Mouse (Mus musculus) liver, embryonic 15.5 days (tissue): ENCODE results near the gene Drg1. TPM values are rescaled to one million over a fixed set of nuclear protein-coding genes. Genes with fewer than 3 reads are reported as not detected.
"Not testable (repeated sequence)": the region's sequence is repeated elsewhere in the genome, so short reads cannot be mapped to it uniquely, and the experiment has no call there.

ENCODE experiments used
- ATAC-seq: fragments of 200-750 bp; cut with Nextera tagmentation; 2 replicates; pipeline ENCODE4 v1.8.0; 2017; ENCODE audit warnings: moderate number of reproducible peaks, mild to moderate bottlenecking, moderate library complexity; ENCODE audit not compliant: insufficient read depth
- H3K27ac ChIP-seq: fragments of 300-500 bp; sonication (generic); replicated peaks from 2 replicates; pipeline ENCODE4 v1.5.1; 2015; ENCODE audit warnings: mild to moderate bottlenecking, inconsistent platforms
- H3K27me3 ChIP-seq: fragments of 300-500 bp; sonication (generic); 2 replicates; pipeline ENCODE4 v1.6.1; 2015; ENCODE audit warnings: mild to moderate bottlenecking, inconsistent platforms
- H3K36me3 ChIP-seq: fragments of 300-500 bp; sonication (generic); replicated peaks from 2 replicates; pipeline ENCODE4 v1.6.1; 2015; ENCODE audit warnings: moderate library complexity, mild to moderate bottlenecking, inconsistent platforms
- H3K4me1 ChIP-seq: fragments of 300-500 bp; sonication (generic); replicated peaks from 2 replicates; pipeline ENCODE4 v1.6.1; 2015; ENCODE audit warnings: inconsistent platforms
- H3K4me2 ChIP-seq: fragments of 300-500 bp; sonication (generic); 2 replicates; pipeline ENCODE4 v1.6.1; 2015; ENCODE audit warnings: moderate library complexity, mild to moderate bottlenecking, inconsistent platforms
- H3K4me3 ChIP-seq: fragments of 300-500 bp; sonication (generic); replicated peaks from 2 replicates; pipeline ENCODE4 v1.5.1; 2015; ENCODE audit warnings: mild to moderate bottlenecking, inconsistent platforms
- H3K9ac ChIP-seq: fragments of 300-500 bp; sonication (generic); 2 replicates; pipeline ENCODE4 v1.6.1; 2015; ENCODE audit warnings: moderate library complexity, mild to moderate bottlenecking, inconsistent platforms
- H3K9me3 ChIP-seq: fragments of 300-500 bp; sonication (generic); replicated peaks from 2 replicates; pipeline ENCODE4 v1.6.1; 2016; ENCODE audit warnings: inconsistent platforms
- WGBS: fragments of 180-500 bp; shearing (Covaris S2); methylation state at CpG from one replicate; pipeline ENCODE4 v1.1.7; 2015; ENCODE audit warnings: mixed read lengths; ENCODE audit not compliant: insufficient replicate concordance; 5-methylcytosine and 5-hydroxymethylcytosine counted together
- polyA plus RNA-seq: library from polyadenylated mRNA; unstranded; fragments of >200 nt; fragmentation: Nextera tagmentation; extraction: Ambion mirVana; gene quantifications from 2 replicates; pipeline ENCODE4 v1.2.1, GENCODE M21; 2015

Gene Drg1
- polyA plus RNA-seq, 1 experiment from 2014 or later: 108 TPM

GRCm38 (mm10) chr11:3163122-3163521 lies 103.1 kb downstream of the Drg1 start:
- H3K27ac ChIP-seq, H3K4me3 ChIP-seq, ATAC-seq, H3K4me2 ChIP-seq, H3K27me3 ChIP-seq, H3K9ac ChIP-seq, H3K4me1 ChIP-seq, H3K36me3 ChIP-seq: not testable (repeated sequence)
- 59% methylated on average over 2 of the region's 2 CpGs for WGBS
- H3K9me3 ChIP-seq: peaks cover 12% of the 10 kb centered on the region; the same call in 1 of the 2 replicates

DNA sequence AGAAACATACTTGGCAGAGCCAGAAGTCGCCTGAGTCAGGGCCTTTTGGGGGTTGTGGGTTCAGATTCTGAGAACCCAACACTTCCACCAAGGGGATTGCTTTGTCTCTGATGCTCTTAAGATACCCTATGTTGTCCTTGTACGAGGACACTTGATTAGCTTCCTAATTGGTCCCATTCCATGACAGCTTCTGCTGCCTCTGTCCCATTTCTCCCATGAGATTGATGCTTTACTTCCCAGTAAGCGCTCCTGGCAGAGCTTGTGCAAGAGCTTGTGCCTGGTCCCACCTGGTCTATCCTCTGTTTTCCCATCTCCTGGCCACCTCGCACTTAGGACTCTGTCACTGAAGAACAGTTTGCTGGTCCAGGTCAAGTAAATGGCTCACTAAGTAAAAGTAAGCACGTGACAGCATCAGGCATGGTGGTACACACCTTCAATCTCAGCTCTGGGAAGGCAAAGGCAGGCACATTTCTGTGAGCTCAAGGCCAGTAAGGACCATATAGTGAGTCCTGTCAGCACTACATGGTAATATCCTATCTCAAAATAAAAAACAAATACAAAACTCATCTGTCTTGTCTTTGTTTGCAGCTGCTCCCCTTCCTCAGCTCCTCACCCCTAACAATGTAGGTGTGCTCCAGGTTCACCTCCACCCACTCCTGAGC lies 103.8 kb downstream of the Drg1 start:
- peak; percentile 17 for ATAC-seq

DNA sequence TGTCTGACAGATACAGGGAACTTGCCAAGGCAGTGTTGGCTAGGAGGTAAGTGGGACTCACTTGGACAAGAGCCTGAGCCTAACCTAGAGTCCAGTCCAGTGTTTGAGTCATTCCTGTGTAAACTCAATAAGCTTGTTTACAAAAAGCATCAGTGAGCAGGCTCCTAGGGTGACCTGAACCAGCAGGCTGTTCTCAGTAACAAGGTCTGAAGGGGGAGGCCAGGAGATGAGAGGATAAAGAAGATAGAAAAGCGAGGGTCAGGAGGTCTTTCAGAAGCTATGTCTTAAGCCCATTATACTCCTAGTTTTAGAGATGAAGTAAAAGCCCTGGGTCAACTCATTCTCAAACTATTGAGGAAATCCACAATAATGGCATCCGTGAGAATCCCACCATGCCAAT lies 104.8 kb downstream of the Drg1 start:
- H3K36me3 ChIP-seq, ATAC-seq, H3K9ac ChIP-seq, H3K27me3 ChIP-seq, H3K4me3 ChIP-seq, H3K4me2 ChIP-seq, H3K27ac ChIP-seq, H3K4me1 ChIP-seq: not testable (repeated sequence)
- H3K9me3 ChIP-seq: peaks cover 15% of the 10 kb centered on the region; the same call in 1 of the 2 replicates
- 32% methylated on average over 1 of the region's 2 CpGs for WGBS

More for the DNA sequence above, 103.8 kb downstream of the Drg1 start:
- H3K4me2 ChIP-seq, H3K27ac ChIP-seq, H3K4me3 ChIP-seq, H3K36me3 ChIP-seq, H3K4me1 ChIP-seq, H3K9ac ChIP-seq, H3K27me3 ChIP-seq: not testable (repeated sequence)
- WGBS: 48% methylated on average over 5 of the region's 5 CpGs
- H3K9me3 ChIP-seq: peaks cover 15% of the 10 kb centered on the region; the same call in 1 of the 2 replicates

DNA sequence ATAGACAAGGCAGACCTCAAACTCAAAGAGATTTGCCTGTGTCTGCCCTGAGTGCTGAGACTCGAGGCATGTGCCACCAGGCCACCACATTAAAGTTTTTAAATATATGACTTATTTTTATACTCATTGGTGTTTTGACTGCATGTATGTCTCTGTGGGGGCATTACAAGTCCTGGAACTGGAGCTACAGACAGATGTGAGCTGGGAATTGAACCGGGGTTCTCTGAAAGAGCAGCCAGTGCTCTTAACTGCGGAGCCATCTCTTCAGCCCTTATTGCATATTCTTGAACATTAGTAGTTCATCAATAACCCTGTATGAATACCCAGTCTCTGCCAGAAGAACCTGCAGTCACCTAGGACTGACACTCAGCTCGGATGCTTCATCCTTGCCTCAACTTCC lies 107.4 kb downstream of the Drg1 start:
- H3K27me3 ChIP-seq, ATAC-seq, H3K4me2 ChIP-seq, H3K9ac ChIP-seq, H3K4me1 ChIP-seq, H3K36me3 ChIP-seq, H3K4me3 ChIP-seq, H3K27ac ChIP-seq: not testable (repeated sequence)
- 71% methylated on average over 4 of the region's 4 CpGs for WGBS
- peaks cover 15% of the 10 kb centered on the region for H3K9me3 ChIP-seq

DNA sequence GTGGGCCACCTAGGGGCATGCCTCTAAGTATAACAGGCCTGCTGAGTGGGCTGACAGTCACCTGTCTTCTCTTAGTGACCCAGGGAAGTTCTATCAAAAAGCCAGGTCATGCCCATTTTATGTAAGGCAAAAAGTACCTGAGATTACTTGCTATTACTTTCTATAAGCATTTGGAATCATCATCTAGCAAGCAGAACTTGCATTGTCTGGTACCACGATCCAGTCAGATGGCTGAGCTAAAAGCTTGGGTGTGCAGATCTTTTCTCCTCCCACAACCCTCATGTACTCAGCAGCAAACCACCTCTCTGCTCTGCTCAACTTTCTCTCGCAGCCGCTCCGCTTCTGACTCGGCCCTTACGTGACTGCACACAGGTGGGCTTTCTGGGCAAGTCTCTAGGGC lies 108.2 kb downstream of the Drg1 start:
- H3K27ac ChIP-seq, H3K4me1 ChIP-seq, H3K36me3 ChIP-seq, H3K27me3 ChIP-seq, H3K9ac ChIP-seq, H3K4me2 ChIP-seq, H3K4me3 ChIP-seq, ATAC-seq: not testable (repeated sequence)
- H3K9me3 ChIP-seq: peaks cover 19% of the 10 kb centered on the region
- 86% methylated on average over 6 of the region's 6 CpGs for WGBS

DNA sequence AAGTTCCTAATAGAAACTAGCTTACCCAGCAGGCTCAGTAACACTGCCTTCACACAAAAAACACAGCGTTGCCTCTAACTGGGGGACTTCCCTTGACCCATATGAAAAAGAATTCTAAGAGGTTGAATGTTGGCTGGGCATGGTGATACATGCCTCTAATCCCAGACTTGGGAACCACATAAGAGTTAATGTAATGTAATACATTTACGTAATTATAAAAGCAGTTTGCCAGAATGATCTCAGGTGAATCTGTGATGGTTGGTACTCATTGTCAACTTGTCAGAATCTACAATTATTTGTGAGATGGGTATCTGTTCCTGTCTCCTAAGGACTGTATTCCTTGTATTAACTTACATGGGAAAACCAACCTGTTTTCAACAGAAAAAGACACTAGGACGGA lies 109.2 kb downstream of the Drg1 start:
- peaks cover 13% of the 10 kb centered on the region for H3K9me3 ChIP-seq
- ATAC-seq: 0 out of 2 replicates have a peak, but pooled peaks have one; percentile 5
- H3K4me1 ChIP-seq, H3K27ac ChIP-seq, H3K27me3 ChIP-seq, H3K4me3 ChIP-seq, H3K9ac ChIP-seq, H3K4me2 ChIP-seq, H3K36me3 ChIP-seq: not testable (repeated sequence)
- 72% methylated on average over 3 of the region's 3 CpGs for WGBS

DNA sequence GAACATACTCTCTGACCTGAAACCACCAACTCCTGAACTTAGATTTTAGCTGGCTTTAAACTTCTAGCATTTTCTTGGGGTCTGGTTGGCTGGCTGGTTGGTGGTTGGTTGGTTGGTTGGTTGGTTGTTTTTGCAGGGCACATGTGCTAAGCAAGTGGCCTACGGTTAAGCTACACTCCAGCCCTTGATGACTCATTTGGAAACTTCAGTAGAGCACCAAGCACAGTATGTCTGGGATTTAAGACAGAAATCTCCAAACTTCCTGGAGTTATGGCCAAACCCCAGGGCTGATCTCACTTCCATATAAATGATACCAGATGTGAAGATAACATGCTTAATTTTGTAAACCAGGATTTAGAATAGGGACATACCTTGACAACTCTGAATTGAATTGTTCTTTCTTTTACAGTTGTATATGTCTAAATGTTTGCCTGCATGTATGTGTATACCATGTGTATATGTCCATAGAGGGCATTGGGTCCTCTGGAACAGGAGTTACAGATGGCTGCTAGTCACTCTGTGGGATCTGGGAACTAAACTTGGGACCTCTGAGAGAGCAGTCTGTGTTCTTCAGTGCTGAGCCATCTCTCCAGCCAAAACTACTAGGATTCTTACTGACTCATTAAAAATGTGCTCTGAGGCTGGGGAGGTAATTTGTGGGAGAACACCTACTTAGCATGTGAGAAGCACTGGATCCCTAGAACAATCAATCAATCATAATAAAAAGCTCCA lies 112.4 kb downstream of the Drg1 start:
- peak; percentile 10; the same call in 1 of the 2 replicates for ATAC-seq
- Histone ChIP-seq H3K9me3 (peaks cover 10% of the 10 kb centered on the region), H3K36me3 (peaks cover 13% of the 10 kb centered on the region; the same call in 1 of the 2 replicates)
- WGBS: 61% methylated on average over 1 of the region's 1 CpGs
- not testable (repeated sequence) for H3K4me3 ChIP-seq, H3K27me3 ChIP-seq, H3K4me1 ChIP-seq, H3K27ac ChIP-seq, H3K9ac ChIP-seq, H3K4me2 ChIP-seq

DNA sequence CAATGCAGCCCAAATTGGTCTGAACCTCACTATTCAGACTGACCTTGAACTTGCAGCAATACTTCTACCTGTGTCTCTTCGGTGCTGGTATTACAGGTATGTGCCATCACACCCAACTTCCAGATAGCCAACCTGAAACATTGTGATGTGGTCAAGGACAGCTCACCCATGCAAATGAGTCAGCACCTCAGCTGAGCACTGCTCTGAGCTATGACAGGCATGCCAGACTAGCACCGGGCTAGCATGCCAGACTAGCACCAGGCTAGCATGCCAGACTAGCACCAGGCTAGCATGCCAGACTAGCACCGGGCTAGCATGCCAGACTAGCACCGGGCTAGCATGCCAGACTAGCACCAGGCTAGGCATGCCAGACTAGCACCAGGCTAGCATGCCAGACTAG lies 114.9 kb downstream of the Drg1 start:
- H3K9me3 ChIP-seq, H3K9ac ChIP-seq, H3K27ac ChIP-seq, H3K27me3 ChIP-seq, H3K4me1 ChIP-seq, H3K4me2 ChIP-seq, H3K4me3 ChIP-seq: not testable (repeated sequence)
- 80% methylated on average over 4 of the region's 4 CpGs for whole genome bisulfite sequencing
- peaks cover 13% of the 10 kb centered on the region; the same call in 1 of the 2 replicates for H3K36me3 ChIP-seq
- ATAC-seq: peak; percentile 14; the same call in 1 of the 2 replicates

DNA sequence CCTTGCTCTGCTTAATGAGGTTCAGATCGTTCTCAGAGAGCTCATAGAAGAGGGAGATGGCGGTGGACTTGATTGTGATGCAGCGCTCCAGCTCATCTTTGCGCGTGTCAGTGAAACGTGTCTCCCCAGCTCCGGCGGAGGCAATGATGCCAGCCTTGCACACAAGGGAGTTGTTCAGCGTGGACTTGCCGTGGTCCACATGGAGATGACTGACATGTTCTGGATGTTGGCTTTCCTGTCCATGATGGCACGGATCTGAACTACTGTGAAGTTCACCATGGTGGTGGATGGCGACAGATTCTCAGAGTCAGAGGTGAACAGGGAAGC lies 115.6 kb downstream of the Drg1 start:
- not testable (repeated sequence) for ATAC-seq, H3K4me3 ChIP-seq, H3K27ac ChIP-seq, H3K9me3 ChIP-seq, H3K4me1 ChIP-seq, H3K9ac ChIP-seq, H3K4me2 ChIP-seq, H3K27me3 ChIP-seq
- peaks cover 13% of the 10 kb centered on the region; the same call in 1 of the 2 replicates for H3K36me3 ChIP-seq
- 84% methylated on average over 12 of the region's 12 CpGs for WGBS

- not testable (repeated sequence) for H3K27ac ChIP-seq, H3K9ac ChIP-seq, H3K9me3 ChIP-seq, H3K4me3 ChIP-seq, H3K27me3 ChIP-seq, H3K4me1 ChIP-seq, H3K4me2 ChIP-seq
- peaks cover 13% of the 10 kb centered on the region; the same call in 1 of the 2 replicates for H3K36me3 ChIP-seq
- ATAC-seq: peak; percentile 4; the same call in 1 of the 2 replicates
- 85% methylated on average over 24 of the region's 24 CpGs for WGBS
Observed at GRCm38 (mm10) chr11:3150003-3150676, 116.1 kb downstream of the Drg1 start.

GRCm38 (mm10) chr11:3149471-3149870 lies 116.7 kb downstream of the Drg1 start:
- not testable (repeated sequence) for H3K4me2 ChIP-seq, H3K27ac ChIP-seq, ATAC-seq, H3K27me3 ChIP-seq, H3K4me3 ChIP-seq, H3K9ac ChIP-seq, H3K4me1 ChIP-seq, H3K9me3 ChIP-seq
- peaks cover 13% of the 10 kb centered on the region; the same call in 1 of the 2 replicates for H3K36me3 ChIP-seq
- WGBS: 85% methylated on average over 4 of the region's 4 CpGs
